Mouse (Mus musculus) embryonic facial prominence, embryonic 14.5 days (tissue): Measurements from ENCODE around the gene C2cd4c. TPM values are rescaled to one million over a fixed set of nuclear protein-coding genes. Genes with fewer than 3 reads are reported as not detected.

ENCODE experiments used
- ATAC-seq: fragments of 200-750 bp; cut with Nextera tagmentation; 2 replicates; pipeline ENCODE4 v1.8.0; 2017; ENCODE audit warnings: low read depth, moderate number of reproducible peaks, moderate TSS enrichment
- DNase-seq: peaks from one replicate; pipeline ENCODE4 v3.0.0-alpha.2; 2015; ENCODE audit warnings: low spot score
- H3K27ac ChIP-seq: fragments of 300-500 bp; sonication (generic); replicated peaks from 2 replicates; pipeline ENCODE4 v1.5.1; 2014; ENCODE audit warnings: low read depth, mild to moderate bottlenecking, low read length, moderate library complexity
- H3K27me3 ChIP-seq: fragments of 300-500 bp; sonication (generic); replicated peaks from 2 replicates; pipeline ENCODE4 v1.6.1; 2014; ENCODE audit warnings: low read length; ENCODE audit not compliant: control insufficient read depth, insufficient read depth
- H3K36me3 ChIP-seq: fragments of 300-500 bp; sonication (generic); 2 replicates; pipeline ENCODE4 v1.6.1; 2014; ENCODE audit warnings: low read length, mixed read lengths; ENCODE audit not compliant: control insufficient read depth, insufficient read depth
- H3K4me1 ChIP-seq: fragments of 300-500 bp; sonication (generic); 2 replicates; pipeline ENCODE4 v1.6.1; 2014; ENCODE audit warnings: antibody characterized with exemption, low read length; ENCODE audit not compliant: control insufficient read depth, insufficient read depth
- H3K4me2 ChIP-seq: fragments of 300-500 bp; sonication (generic); 2 replicates; pipeline ENCODE4 v1.6.1; 2014; ENCODE audit warnings: low read depth, mild to moderate bottlenecking, low read length, moderate library complexity, mixed read lengths
- H3K4me3 ChIP-seq: fragments of 300-500 bp; sonication (generic); 2 replicates; pipeline ENCODE4 v1.5.1; 2014; ENCODE audit warnings: low read depth, mild to moderate bottlenecking, low read length
- H3K9ac ChIP-seq: fragments of 300-500 bp; sonication (generic); 2 replicates; pipeline ENCODE4 v1.6.1; 2014; ENCODE audit warnings: low read depth, mild to moderate bottlenecking, low read length, moderate library complexity, mixed read lengths
- H3K9me3 ChIP-seq: fragments of 300-500 bp; sonication (generic); 2 replicates; pipeline ENCODE4 v1.6.1; 2016; ENCODE audit warnings: low read length; ENCODE audit not compliant: control insufficient read depth
- WGBS: fragments of 180-500 bp; shearing (Covaris S2); extraction: QIAGEN DNeasy Blood & Tissue Kit; methylation state at CpG from one replicate; pipeline ENCODE4 v1.1.7; 2014; 5-methylcytosine and 5-hydroxymethylcytosine counted together
- polyA plus RNA-seq: library from polyadenylated mRNA; unstranded; fragments of >200 nt; fragmentation: Nextera tagmentation; extraction: Ambion mirVana; gene quantifications from 2 replicates; pipeline ENCODE4 v1.2.1, GENCODE M21; 2014

The C2cd4c gene
- polyA plus RNA-seq, 1 experiment from 2014 or later: not detected

- 77% methylated on average over 11 of the region's 12 CpGs for WGBS
- ATAC-seq (no peak), DNase-seq (no peak)
- H3K9ac ChIP-seq: no peak overlapping the region
- H3K4me1 ChIP-seq: no peaks in the 10 kb centered on the region
- H3K4me3 ChIP-seq: no peak overlapping the region
- no peak overlapping the region for H3K27ac ChIP-seq
- H3K4me2 ChIP-seq: no peak overlapping the region
- no peaks in the 10 kb centered on the region for H3K27me3 ChIP-seq
- no peaks in the 10 kb centered on the region for H3K9me3 ChIP-seq
- H3K36me3 ChIP-seq: no peaks in the 10 kb centered on the region
Measured at GRCm38 (mm10) chr10:79579781-79580180, 34.0 kb downstream of the C2cd4c start.

- Histone ChIP-seq H3K27ac (no peak overlapping the region), H3K4me2 (no peak overlapping the region), H3K27me3 (no peaks in the 10 kb centered on the region), H3K4me3 (no peak overlapping the region), H3K9ac (no peak overlapping the region), H3K4me1 (no peaks in the 10 kb centered on the region), H3K36me3 (no peaks in the 10 kb centered on the region), H3K9me3 (no peaks in the 10 kb centered on the region)
- DNase-seq (no peak), ATAC-seq (peak; percentile 15; the same call in 1 of the 2 replicates)
- WGBS: 67% methylated on average over 7 of the region's 7 CpGs
Measured at GRCm38 (mm10) chr10:79578891-79579290, 34.9 kb downstream of the C2cd4c start.

- no peaks in the 10 kb centered on the region for H3K36me3 ChIP-seq
- DNase-seq (no peak), ATAC-seq (no peak)
- no peaks in the 10 kb centered on the region for H3K9me3 ChIP-seq
- H3K9ac ChIP-seq: no peak overlapping the region
- H3K4me1 ChIP-seq: no peaks in the 10 kb centered on the region
- H3K4me3 ChIP-seq: no peak overlapping the region
- no peaks in the 10 kb centered on the region for H3K27me3 ChIP-seq
- 46% methylated on average over 9 of the region's 9 CpGs for WGBS
- no peak overlapping the region for H3K27ac ChIP-seq
- no peak overlapping the region for H3K4me2 ChIP-seq
Measured at GRCm38 (mm10) chr10:79578276-79578675, 35.5 kb downstream of the C2cd4c start.

GRCm38 (mm10) chr10:79577376-79577775, 36.4 kb downstream of the C2cd4c start:
- no peaks in the 10 kb centered on the region for H3K4me1 ChIP-seq
- H3K27me3 ChIP-seq: no peaks in the 10 kb centered on the region
- no peak for ATAC-seq
- no peak overlapping the region for H3K4me2 ChIP-seq
- no peak overlapping the region for H3K27ac ChIP-seq
- no peak overlapping the region for H3K9ac ChIP-seq
- H3K4me3 ChIP-seq: no peak overlapping the region
- DNase-seq: no peak
- H3K36me3 ChIP-seq: no peaks in the 10 kb centered on the region
- 74% methylated on average over 4 of the region's 4 CpGs for WGBS
- H3K9me3 ChIP-seq: no peaks in the 10 kb centered on the region

DNA sequence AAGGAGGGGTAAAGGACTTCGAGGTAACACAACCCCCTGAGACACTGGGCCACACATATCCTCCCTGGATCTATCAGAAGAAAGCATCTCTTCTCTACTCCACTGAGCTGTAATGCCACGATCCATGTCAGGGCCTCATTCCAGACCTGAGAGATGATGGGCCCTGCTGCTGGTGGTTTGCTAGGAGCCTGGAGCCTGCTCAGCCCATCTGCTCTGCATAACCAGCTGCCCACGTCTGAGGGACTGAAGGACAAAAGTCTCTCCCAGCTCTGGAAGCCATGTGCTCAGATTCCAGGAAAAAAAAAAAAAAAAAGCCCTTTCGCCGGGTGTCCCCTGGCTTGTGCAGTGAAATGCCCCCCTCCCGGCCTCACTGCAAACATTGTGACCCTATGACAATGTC, 38.1 kb downstream of the C2cd4c start:
- no peak for DNase-seq
- ATAC-seq: no peak
- Histone ChIP-seq H3K4me1 (no peaks in the 10 kb centered on the region), H3K4me2 (no peak overlapping the region), H3K9me3 (no peaks in the 10 kb centered on the region), H3K4me3 (no peak overlapping the region), H3K27me3 (no peaks in the 10 kb centered on the region), H3K36me3 (no peaks in the 10 kb centered on the region), H3K9ac (no peak overlapping the region), H3K27ac (no peak overlapping the region)
- 70% methylated on average over 6 of the region's 6 CpGs for WGBS

GRCm38 (mm10) chr10:79574796-79575195, 39.0 kb downstream of the C2cd4c start:
- H3K4me1 ChIP-seq: no peaks in the 10 kb centered on the region
- ATAC-seq (no peak), DNase-seq (no peak)
- no peaks in the 10 kb centered on the region for H3K27me3 ChIP-seq
- no peaks in the 10 kb centered on the region for H3K9me3 ChIP-seq
- H3K27ac ChIP-seq: no peak overlapping the region
- no peak overlapping the region for H3K4me2 ChIP-seq
- H3K9ac ChIP-seq: no peak overlapping the region
- H3K36me3 ChIP-seq: no peaks in the 10 kb centered on the region
- 86% methylated on average over 6 of the region's 6 CpGs for WGBS
- no peak overlapping the region for H3K4me3 ChIP-seq

DNA sequence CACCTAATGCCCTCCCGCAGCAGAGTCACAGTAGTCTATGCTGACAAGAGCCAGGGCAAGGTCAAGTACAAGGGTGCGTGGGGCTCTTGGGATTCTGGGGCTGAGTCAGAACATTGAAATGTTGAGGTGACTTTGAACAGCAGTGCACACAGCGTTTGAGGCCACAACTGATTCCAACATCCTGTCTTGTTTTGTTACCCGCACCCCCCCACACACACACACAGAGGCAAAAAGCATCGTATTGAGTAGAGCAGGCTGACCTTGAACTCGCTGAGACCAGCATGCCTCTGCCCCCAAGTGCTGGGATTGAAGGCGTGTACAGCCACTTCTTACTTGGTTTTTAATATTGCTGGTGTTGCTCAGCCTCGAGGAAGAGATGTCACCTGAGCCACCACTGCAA, 39.5 kb downstream of the C2cd4c start:
- Histone ChIP-seq H3K4me3 (no peak overlapping the region), H3K27me3 (no peaks in the 10 kb centered on the region), H3K36me3 (no peaks in the 10 kb centered on the region), H3K9ac (no peak overlapping the region), H3K4me2 (no peak overlapping the region), H3K9me3 (no peaks in the 10 kb centered on the region), H3K4me1 (no peaks in the 10 kb centered on the region), H3K27ac (no peak overlapping the region)
- DNase-seq (no peak), ATAC-seq (no peak)
- WGBS: 83% methylated on average over 8 of the region's 8 CpGs

- DNase-seq (no peak), ATAC-seq (no peak)
- Histone ChIP-seq H3K27ac (no peak overlapping the region), H3K9me3 (no peaks in the 10 kb centered on the region), H3K4me1 (no peaks in the 10 kb centered on the region), H3K27me3 (no peaks in the 10 kb centered on the region), H3K4me3 (no peak overlapping the region), H3K9ac (no peak overlapping the region), H3K36me3 (no peaks in the 10 kb centered on the region), H3K4me2 (no peak overlapping the region)
- 82% methylated on average over 6 of the region's 6 CpGs for WGBS
Measured at GRCm38 (mm10) chr10:79573611-79574010, 40.2 kb downstream of the C2cd4c start.

DNA sequence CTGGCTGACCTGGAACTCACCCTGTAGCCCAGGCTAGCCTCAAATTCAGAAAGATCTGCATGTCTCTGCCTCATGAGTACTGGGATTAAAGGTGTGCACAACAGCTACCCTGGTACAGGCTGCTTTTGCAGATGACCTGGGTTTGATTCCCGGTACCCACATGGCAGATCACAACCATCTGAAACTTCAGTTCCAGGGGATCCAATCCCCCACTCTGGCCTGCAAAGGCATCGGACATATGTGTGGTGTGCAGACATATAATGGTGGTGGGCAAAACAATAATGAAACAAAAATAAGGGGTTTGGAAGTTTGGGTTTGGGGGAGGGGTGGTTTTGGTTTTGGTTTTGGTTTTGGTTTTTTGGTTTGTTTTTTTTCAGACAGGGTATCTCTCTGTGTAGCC, 42.5 kb downstream of the C2cd4c start:
- Histone ChIP-seq H3K9me3 (no peaks in the 10 kb centered on the region), H3K27me3 (no peaks in the 10 kb centered on the region), H3K4me2 (no peak overlapping the region), H3K4me3 (no peak overlapping the region), H3K27ac (no peak overlapping the region), H3K4me1 (no peaks in the 10 kb centered on the region), H3K9ac (no peak overlapping the region), H3K36me3 (no peaks in the 10 kb centered on the region)
- 87% methylated on average over 2 of the region's 2 CpGs for WGBS
- no peak for DNase-seq
- no peak for ATAC-seq
